Mouse (Mus musculus) adipocyte (in vitro differentiated cells): ENCODE data around the gene Rasgrp1.
A peak's percentile ranks its signal among the peaks of the same experiment; 100 is the strongest.

Source experiments
- DNase-seq: peaks from one replicate; pipeline ENCODE4 v3.0.0-alpha.2; 2016; ENCODE audit warnings: low spot score

Gene Rasgrp1

GRCm38 (mm10) chr2:117249255-117250000 lies 93.4 kb downstream of the Rasgrp1 start, which contains the start of gene Fam98b:
Gene Fam98b, plus strand, starts transcription at chr2:117249739.
- peak; percentile 94 for DNase-seq

GRCm38 (mm10) chr2:117241953-117242352 lies 100.8 kb downstream of the Rasgrp1 start:
- DNase-seq, result no peak

GRCm38 (mm10) chr2:117231257-117231656 lies 111.5 kb downstream of the Rasgrp1 start:
- DNase-seq, result peak; percentile 87

GRCm38 (mm10) chr2:117230261-117230660 lies 112.5 kb downstream of the Rasgrp1 start:
- DNase-seq, result no peak
